Mouse (Mus musculus): Measurements from ENCODE around the gene Gpr156.

GRCm38 (mm10) chr16:37992806-37993205 is 76.5 kb downstream of the Gpr156 start:
- TF ChIP-seq CTCF (IDR thresholded peaks at IDR 0.05; ENCODE audit: extremely low read depth, insufficient read length, insufficient replicate concordance, low read depth, low read length) = no peak
- no peak for TF ChIP-seq POLR2A (IDR thresholded peaks at IDR 0.05; ENCODE audit: low read depth, low read length)

Measured in small intestine, adult 2 months (tissue).